Mouse (Mus musculus) myocyte (in vitro differentiated cells): Measurements from ENCODE around the gene Gzme.

Experiments used
- CEBPB ChIP-seq: IDR thresholded peaks from 2 replicates; pipeline ENCODE4 v1.6.1; 2011; ENCODE audit warnings: mild to moderate bottlenecking, moderate library complexity; ENCODE audit not compliant: poor library complexity, insufficient read depth, severe bottlenecking
- E2F4 ChIP-seq: IDR thresholded peaks from one replicate; pipeline ENCODE4 v1.6.1; 2011; ENCODE audit warnings: mild to moderate bottlenecking, control low read depth, moderate library complexity; ENCODE audit not compliant: insufficient read depth
- MAX ChIP-seq: IDR thresholded peaks from one replicate; pipeline ENCODE4 v1.6.1; 2011; ENCODE audit warnings: low read depth, mild to moderate bottlenecking, control low read depth
- MYOD1 ChIP-seq, 3 experiments: IDR thresholded peaks; one replicate each; pipeline ENCODE4 v1.6.1; 2011; ENCODE audit warnings: control low read depth in 2 of 3, low read depth in 2 of 3, mild to moderate bottlenecking in 2 of 3, moderate library complexity in 1 of 3; ENCODE audit not compliant: insufficient read length in 2 of 3, control insufficient read depth in 1 of 3
- MYOG ChIP-seq, 3 experiments: IDR thresholded peaks; one replicate each; pipeline ENCODE4 v1.6.1; 2011; ENCODE audit warnings: control low read depth in 2 of 3, low read depth in 2 of 3, mild to moderate bottlenecking in 2 of 3; ENCODE audit not compliant: insufficient read length in 2 of 3, control insufficient read depth in 1 of 3, insufficient read depth in 1 of 3
- POLR2A ChIP-seq: IDR thresholded peaks from one replicate; pipeline ENCODE4 v1.6.1; 2011; ENCODE audit warnings: low read depth, mild to moderate bottlenecking, control low read depth, moderate library complexity; ENCODE audit not compliant: insufficient read length
- POLR2AphosphoS2 ChIP-seq: IDR thresholded peaks from one replicate; pipeline ENCODE4 v1.6.1; 2011; ENCODE audit warnings: low read depth, control low read depth; ENCODE audit not compliant: insufficient read length
- SRF ChIP-seq: IDR thresholded peaks from one replicate; pipeline ENCODE4 v1.6.1; 2011; ENCODE audit warnings: low read depth; ENCODE audit not compliant: control insufficient read depth, insufficient read length
- TCF12 ChIP-seq: IDR thresholded peaks from one replicate; pipeline ENCODE4 v1.6.1; 2011; ENCODE audit warnings: mild to moderate bottlenecking, control low read depth; ENCODE audit not compliant: poor library complexity, insufficient read depth, severe bottlenecking
- TCF3 ChIP-seq: IDR thresholded peaks from one replicate; pipeline ENCODE4 v1.6.1; 2011; ENCODE audit warnings: low read depth, control low read depth; ENCODE audit not compliant: insufficient read length
- USF1 ChIP-seq: IDR thresholded peaks from one replicate; pipeline ENCODE4 v1.6.1; 2011; ENCODE audit warnings: low read depth, mild to moderate bottlenecking, control low read depth, moderate library complexity

- TF ChIP-seq POLR2AphosphoS2 (no peak), USF1 (no peak), POLR2A (no peak), MAX (no peak), E2F4 (no peak), TCF12 (no peak), MYOD1 (IDR thresholded peaks at IDR 0.05; ENCODE audit: control insufficient read depth in 1 of 3, insufficient read length in 2 of 3, low read depth in 2 of 3) (peak in 1 of 3 experiments; percentile 12), CEBPB (no peak), TCF3 (no peak), MYOG (IDR thresholded peaks at IDR 0.05; ENCODE audit: control insufficient read depth in 1 of 3, insufficient read depth in 1 of 3, insufficient read length in 2 of 3, low read depth in 2 of 3) (no peak), SRF (no peak)
These were observed 14.8 kb downstream of the Gzme start for GRCm38 (mm10) chr14:56105447-56106180.
